Mouse (Mus musculus): ENCODE measurements around the gene Atf6b. TPM values are rescaled to one million over a fixed set of nuclear protein-coding genes. Genes with fewer than 3 reads are reported as not detected.

The Atf6b gene
- polyA plus RNA-seq, 1 experiment from 2014 or later: 84.7 TPM

GRCm38 (mm10) chr17:34692906-34693305 is 46.0 kb downstream of the Atf6b start:
- no peak for ATAC-seq (ENCODE audit: low FRiP score)

DNA sequence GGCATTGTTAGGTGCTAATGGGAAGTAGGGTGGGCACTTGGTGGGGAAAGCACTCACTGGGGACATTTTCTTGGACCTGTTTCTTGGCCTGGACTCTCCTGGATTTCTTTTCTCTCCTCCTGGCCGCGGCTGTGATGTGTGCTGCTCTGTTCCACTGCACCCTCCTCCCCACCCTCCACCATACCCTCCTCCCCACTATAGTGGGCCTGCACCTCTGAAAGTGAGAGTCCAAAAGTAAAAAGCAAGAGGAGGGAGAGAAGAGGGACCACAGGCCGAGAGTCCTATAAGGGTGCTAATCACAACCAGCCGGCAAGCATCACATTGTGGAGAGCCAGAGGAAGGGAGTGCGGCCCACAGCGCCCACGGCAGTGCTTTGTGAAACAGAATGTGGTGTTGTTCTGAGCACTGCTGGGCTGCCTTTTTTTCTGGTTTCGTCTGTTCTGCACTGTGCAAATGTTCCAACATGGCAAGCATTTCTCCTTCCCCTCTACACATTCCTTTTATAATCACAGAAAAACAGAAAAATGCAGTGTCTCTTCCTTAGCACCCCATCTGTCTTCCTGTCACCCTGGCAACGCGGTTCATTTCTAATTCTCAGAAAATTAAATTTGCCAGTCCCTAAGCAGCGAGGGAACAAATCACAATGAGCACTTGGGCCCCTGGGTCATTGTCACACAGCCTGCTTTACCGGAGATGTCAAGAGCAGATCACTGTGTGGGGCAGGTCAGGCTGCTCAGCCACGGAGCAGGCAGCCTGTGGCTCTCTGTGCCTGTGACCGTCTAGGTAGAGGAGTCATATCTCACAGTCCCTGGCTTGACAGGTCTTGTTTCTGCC is 52.8 kb downstream of the Atf6b start:
- peak overlapping the region; percentile 65 for H3K27ac ChIP-seq
- WGBS: 38% methylated on average over 14 of the region's 14 CpGs
- H3K4me2 ChIP-seq (replicated peaks): no peak overlapping the region
- peak; percentile 59; the same call in 1 of the 2 replicates for ATAC-seq (ENCODE audit: low FRiP score)
- H3K4me1 ChIP-seq (replicated peaks; ENCODE audit: control insufficient read depth, insufficient read depth, low read length): peaks cover 16% of the 10 kb centered on the region
- H3K27me3 ChIP-seq (ENCODE audit: control insufficient read depth, insufficient read depth, low read length): no peaks in the 10 kb centered on the region
- peak; percentile 38 for DNase-seq (ENCODE audit: low spot score)
- no peaks in the 10 kb centered on the region for H3K36me3 ChIP-seq (replicated peaks; ENCODE audit: control insufficient read depth, insufficient read depth)
- no peak overlapping the region for H3K4me3 ChIP-seq (replicated peaks; ENCODE audit: low read length)
- peak overlapping the region; percentile 39; the same call in 1 of the 2 replicates for H3K9ac ChIP-seq
- H3K9me3 ChIP-seq (ENCODE audit: control insufficient read depth, low read length): no peaks in the 10 kb centered on the region

More at GRCm38 (mm10) chr17:34692906-34693305, 46.0 kb downstream of the Atf6b start:
- H3K4me1 ChIP-seq (replicated peaks; ENCODE audit: control insufficient read depth, insufficient read depth, low read length): no peaks in the 10 kb centered on the region
- H3K9ac ChIP-seq: no peak overlapping the region
- H3K4me3 ChIP-seq (replicated peaks; ENCODE audit: low read length): no peak overlapping the region
- no peak overlapping the region for H3K27ac ChIP-seq
- DNase-seq (ENCODE audit: low spot score): no peak
- no peaks in the 10 kb centered on the region for H3K36me3 ChIP-seq (replicated peaks; ENCODE audit: control insufficient read depth, insufficient read depth)
- H3K27me3 ChIP-seq (ENCODE audit: control insufficient read depth, insufficient read depth, low read length): no peaks in the 10 kb centered on the region
- H3K4me2 ChIP-seq (replicated peaks): no peak overlapping the region
- 66% methylated on average over 7 of the region's 7 CpGs for WGBS
- no peaks in the 10 kb centered on the region for H3K9me3 ChIP-seq (ENCODE audit: control insufficient read depth, low read length)

GRCm38 (mm10) chr17:34700671-34701071 is 53.7 kb downstream of the Atf6b start:
- no peaks in the 10 kb centered on the region for H3K36me3 ChIP-seq (replicated peaks; ENCODE audit: control insufficient read depth, insufficient read depth)
- no peak overlapping the region for H3K4me3 ChIP-seq (replicated peaks; ENCODE audit: low read length)
- no peaks in the 10 kb centered on the region for H3K9me3 ChIP-seq (ENCODE audit: control insufficient read depth, low read length)
- peaks cover 16% of the 10 kb centered on the region for H3K4me1 ChIP-seq (replicated peaks; ENCODE audit: control insufficient read depth, insufficient read depth, low read length)
- WGBS: 65% methylated on average over 2 of the region's 2 CpGs
- no peak overlapping the region for H3K4me2 ChIP-seq (replicated peaks)
- H3K27ac ChIP-seq: peak overlapping the region; percentile 65
- ATAC-seq (ENCODE audit: low FRiP score): no peak
- H3K9ac ChIP-seq: no peak overlapping the region
- DNase-seq (ENCODE audit: low spot score): no peak
- no peaks in the 10 kb centered on the region for H3K27me3 ChIP-seq (ENCODE audit: control insufficient read depth, insufficient read depth, low read length)

Other genes with a start within 250 kb of the Atf6b start
- 4.2 and 5.6 TPM in 2 replicates for gene BC051142, start 248.3 kb upstream of the Atf6b start, polyA plus RNA-seq (2014; fragmentation: Nextera tagmentation; extraction: Ambion mirVana)
- not detected in 2 replicates for gene Btnl4, start 169.8 kb upstream of the Atf6b start, polyA plus RNA-seq (2014; fragmentation: Nextera tagmentation; extraction: Ambion mirVana)
- gene Btnl6, start 129.8 kb upstream of the Atf6b start, polyA plus RNA-seq (2014; fragmentation: Nextera tagmentation; extraction: Ambion mirVana): not detected in 2 replicates
- gene Notch4, start 82.9 kb upstream of the Atf6b start, polyA plus RNA-seq (2014; fragmentation: Nextera tagmentation; extraction: Ambion mirVana): 11.1 and 12.1 TPM in 2 replicates
- gene Gpsm3, start 57.3 kb upstream of the Atf6b start, polyA plus RNA-seq (2014; fragmentation: Nextera tagmentation; extraction: Ambion mirVana): 4.2 and 4.7 TPM in 2 replicates
- gene Pbx2, start 55.9 kb upstream of the Atf6b start, polyA plus RNA-seq (2014; fragmentation: Nextera tagmentation; extraction: Ambion mirVana): 7.1 and 10.5 TPM in 2 replicates
- 1.1 and 1.4 TPM in 2 replicates for gene Ager, start 49.3 kb upstream of the Atf6b start, polyA plus RNA-seq (2014; fragmentation: Nextera tagmentation; extraction: Ambion mirVana)
- 196 and 211 TPM in 2 replicates for gene Rnf5, start 43.5 kb upstream of the Atf6b start, polyA plus RNA-seq (2014; fragmentation: Nextera tagmentation; extraction: Ambion mirVana)
- 123 and 126 TPM in 2 replicates for gene Agpat1, start 42.9 kb upstream of the Atf6b start, polyA plus RNA-seq (2014; fragmentation: Nextera tagmentation; extraction: Ambion mirVana)
- 8.8 and 11.4 TPM in 2 replicates for gene Egfl8, start 31.2 kb upstream of the Atf6b start, polyA plus RNA-seq (2014; fragmentation: Nextera tagmentation; extraction: Ambion mirVana)
- gene Ppt2, start 18.6 kb upstream of the Atf6b start, polyA plus RNA-seq (2014; fragmentation: Nextera tagmentation; extraction: Ambion mirVana): 22.2 and 25.4 TPM in 2 replicates
- 7.3 and 8.6 TPM in 2 replicates for gene Prrt1, start 17.6 kb upstream of the Atf6b start, polyA plus RNA-seq (2014; fragmentation: Nextera tagmentation; extraction: Ambion mirVana)
- gene Fkbpl, start 2.4 kb upstream of the Atf6b start, polyA plus RNA-seq (2014; fragmentation: Nextera tagmentation; extraction: Ambion mirVana): 11.7 and 12.9 TPM in 2 replicates
- 0.24 and 0.43 TPM in 2 replicates for gene Tnxb, start 23.4 kb downstream of the Atf6b start, polyA plus RNA-seq (2014; fragmentation: Nextera tagmentation; extraction: Ambion mirVana)
- 0.22 TPM in 1 of 2 replicates, not detected in the other for gene C4b, start 96.7 kb downstream of the Atf6b start, polyA plus RNA-seq (2014; fragmentation: Nextera tagmentation; extraction: Ambion mirVana)
- gene Cyp21a1, start 157.4 kb downstream of the Atf6b start, polyA plus RNA-seq (2014; fragmentation: Nextera tagmentation; extraction: Ambion mirVana): not detected in 2 replicates
- 25.9 and 28.8 TPM in 2 replicates for gene Stk19, start 189.8 kb downstream of the Atf6b start, polyA plus RNA-seq (2014; fragmentation: Nextera tagmentation; extraction: Ambion mirVana)
- 54.4 and 61.9 TPM in 2 replicates for gene Dxo, start 189.9 kb downstream of the Atf6b start, polyA plus RNA-seq (2014; fragmentation: Nextera tagmentation; extraction: Ambion mirVana)
- 49.6 and 51.2 TPM in 2 replicates for gene Skiv2l, start 203.1 kb downstream of the Atf6b start, polyA plus RNA-seq (2014; fragmentation: Nextera tagmentation; extraction: Ambion mirVana)
- 73.7 and 74.0 TPM in 2 replicates for gene Nelfe, start 203.2 kb downstream of the Atf6b start, polyA plus RNA-seq (2014; fragmentation: Nextera tagmentation; extraction: Ambion mirVana)
- 2.2 and 2.3 TPM in 2 replicates for gene Cfb, start 215.4 kb downstream of the Atf6b start, polyA plus RNA-seq (2014; fragmentation: Nextera tagmentation; extraction: Ambion mirVana)
- gene Zbtb12, start 232.3 kb downstream of the Atf6b start, polyA plus RNA-seq (2014; fragmentation: Nextera tagmentation; extraction: Ambion mirVana): 3.0 and 3.3 TPM in 2 replicates
- gene Gm20547, start 234.9 kb downstream of the Atf6b start, polyA plus RNA-seq (2014; fragmentation: Nextera tagmentation; extraction: Ambion mirVana): not detected in 2 replicates